Mouse (Mus musculus) embryonic facial prominence, embryonic 10.5 days (tissue): ENCODE data around the gene Car5a. TPM values are rescaled to one million over a fixed set of nuclear protein-coding genes. Genes with fewer than 3 reads are reported as not detected.

ENCODE experiments used
- DNase-seq: peaks from one replicate; pipeline ENCODE4 v3.0.0-alpha.2; 2017; ENCODE audit warnings: low spot score
- H3K27ac ChIP-seq: fragments of 300-500 bp; sonication (generic); replicated peaks from 2 replicates; pipeline ENCODE4 v1.5.1; 2016; ENCODE audit warnings: mild to moderate bottlenecking
- H3K27me3 ChIP-seq: fragments of 300-500 bp; sonication (generic); replicated peaks from 2 replicates; pipeline ENCODE4 v1.6.1; 2016; ENCODE audit warnings: low read depth, mild to moderate bottlenecking; ENCODE audit not compliant: poor library complexity, severe bottlenecking
- H3K36me3 ChIP-seq: fragments of 300-500 bp; sonication (generic); replicated peaks from 2 replicates; pipeline ENCODE4 v1.6.1; 2016; ENCODE audit warnings: mild to moderate bottlenecking, moderate library complexity
- H3K4me1 ChIP-seq: fragments of 300-500 bp; sonication (generic); 2 replicates; pipeline ENCODE4 v1.6.1; 2016
- H3K4me3 ChIP-seq: fragments of 300-500 bp; sonication (generic); 2 replicates; pipeline ENCODE4 v1.5.1; 2016; ENCODE audit warnings: mild to moderate bottlenecking, moderate library complexity
- H3K9me3 ChIP-seq: fragments of 300-500 bp; sonication (generic); 2 replicates; pipeline ENCODE4 v1.6.1; 2016; ENCODE audit warnings: mild to moderate bottlenecking
- WGBS: fragments of 180-500 bp; shearing (Covaris S2); methylation state at CpG from one replicate; pipeline ENCODE4 v1.1.7; 2016; 5-methylcytosine and 5-hydroxymethylcytosine counted together
- polyA plus RNA-seq: library from polyadenylated mRNA; unstranded; fragments of >200 nt; fragmentation: Nextera tagmentation; extraction: Ambion mirVana; gene quantifications from 2 replicates; pipeline ENCODE4 v1.2.1, GENCODE M21; 2016

The Car5a gene
- polyA plus RNA-seq, 1 experiment from 2014 or later: not detected

GRCm38 (mm10) chr8:121938732-121939131 lies 6.0 kb downstream of the Car5a start:
- 86% methylated on average over 7 of the region's 7 CpGs for WGBS
- Histone ChIP-seq H3K27me3 (no peaks in the 10 kb centered on the region), H3K27ac (no peak overlapping the region), H3K4me3 (no peak overlapping the region), H3K36me3 (no peaks in the 10 kb centered on the region), H3K4me1 (peaks cover 17% of the 10 kb centered on the region), H3K9me3 (no peaks in the 10 kb centered on the region)
- DNase-seq: no peak

- Histone ChIP-seq H3K4me3 (no peak overlapping the region), H3K27ac (no peak overlapping the region), H3K4me1 (peaks cover 15% of the 10 kb centered on the region), H3K36me3 (no peaks in the 10 kb centered on the region), H3K9me3 (no peaks in the 10 kb centered on the region), H3K27me3 (no peaks in the 10 kb centered on the region)
- 79% methylated on average over 14 of the region's 14 CpGs for WGBS
- DNase-seq: no peak
Measured at GRCm38 (mm10) chr8:121936391-121936790, 8.3 kb downstream of the Car5a start.

GRCm38 (mm10) chr8:121935341-121936294 lies 9.1 kb downstream of the Car5a start:
- Histone ChIP-seq H3K9me3 (no peaks in the 10 kb centered on the region), H3K4me1 (peaks cover 15% of the 10 kb centered on the region), H3K36me3 (no peaks in the 10 kb centered on the region), H3K27ac (peak overlapping the region; percentile 52), H3K4me3 (no peak overlapping the region), H3K27me3 (no peaks in the 10 kb centered on the region)
- WGBS: 56% methylated on average over 12 of the region's 12 CpGs
- peak; percentile 30 for DNase-seq

GRCm38 (mm10) chr8:121934923-121935322 lies 9.8 kb downstream of the Car5a start:
- H3K4me3 ChIP-seq: no peak overlapping the region
- H3K27me3 ChIP-seq: no peaks in the 10 kb centered on the region
- no peaks in the 10 kb centered on the region for H3K36me3 ChIP-seq
- no peak for DNase-seq
- peaks cover 15% of the 10 kb centered on the region for H3K4me1 ChIP-seq
- H3K9me3 ChIP-seq: no peaks in the 10 kb centered on the region
- peak overlapping the region; percentile 52; the same call in 1 of the 2 replicates for H3K27ac ChIP-seq

- Histone ChIP-seq H3K27ac (no peak overlapping the region), H3K4me1 (peaks cover 15% of the 10 kb centered on the region), H3K36me3 (no peaks in the 10 kb centered on the region), H3K4me3 (no peak overlapping the region), H3K9me3 (no peaks in the 10 kb centered on the region), H3K27me3 (no peaks in the 10 kb centered on the region)
- DNase-seq: peak; percentile 42
- WGBS: 33% methylated on average over 4 of the region's 4 CpGs
Measured at GRCm38 (mm10) chr8:121934506-121934905, 10.2 kb downstream of the Car5a start.

- H3K4me3 ChIP-seq: no peak overlapping the region
- no peaks in the 10 kb centered on the region for H3K9me3 ChIP-seq
- H3K27ac ChIP-seq: no peak overlapping the region
- no peaks in the 10 kb centered on the region for H3K36me3 ChIP-seq
- 84% methylated on average over 14 of the region's 14 CpGs for WGBS
- peaks cover 15% of the 10 kb centered on the region for H3K4me1 ChIP-seq
- DNase-seq: no peak
- no peaks in the 10 kb centered on the region for H3K27me3 ChIP-seq
Measured at GRCm38 (mm10) chr8:121932668-121933520, 11.8 kb downstream of the Car5a start.

- H3K4me1 ChIP-seq: peaks cover 15% of the 10 kb centered on the region
- 77% methylated on average over 12 of the region's 12 CpGs for whole genome bisulfite sequencing
- no peaks in the 10 kb centered on the region for H3K9me3 ChIP-seq
- H3K4me3 ChIP-seq: no peak overlapping the region
- no peak for DNase-seq
- no peaks in the 10 kb centered on the region for H3K36me3 ChIP-seq
- H3K27me3 ChIP-seq: no peaks in the 10 kb centered on the region
- no peak overlapping the region for H3K27ac ChIP-seq
Measured at GRCm38 (mm10) chr8:121932026-121932667, 12.6 kb downstream of the Car5a start.

- WGBS: 79% methylated on average over 7 of the region's 7 CpGs
- no peaks in the 10 kb centered on the region for H3K27me3 ChIP-seq
- peaks cover 15% of the 10 kb centered on the region for H3K4me1 ChIP-seq
- DNase-seq: no peak
- H3K36me3 ChIP-seq: no peaks in the 10 kb centered on the region
- H3K9me3 ChIP-seq: no peaks in the 10 kb centered on the region
- no peak overlapping the region for H3K4me3 ChIP-seq
- no peak overlapping the region for H3K27ac ChIP-seq
Measured at GRCm38 (mm10) chr8:121931571-121931970, 13.1 kb downstream of the Car5a start.

GRCm38 (mm10) chr8:121930047-121930446 lies 14.7 kb downstream of the Car5a start:
- WGBS: 87% methylated on average over 4 of the region's 4 CpGs
- Histone ChIP-seq H3K9me3 (no peaks in the 10 kb centered on the region), H3K27me3 (no peaks in the 10 kb centered on the region), H3K27ac (no peak overlapping the region), H3K4me3 (no peak overlapping the region), H3K36me3 (no peaks in the 10 kb centered on the region), H3K4me1 (peaks cover 5% of the 10 kb centered on the region; the same call in 1 of the 2 replicates)
- DNase-seq: no peak

GRCm38 (mm10) chr8:121927316-121927715 lies 17.4 kb downstream of the Car5a start:
- Histone ChIP-seq H3K36me3 (no peaks in the 10 kb centered on the region), H3K4me3 (no peak overlapping the region), H3K27ac (no peak overlapping the region), H3K9me3 (no peaks in the 10 kb centered on the region), H3K4me1 (peaks cover 4% of the 10 kb centered on the region; the same call in 1 of the 2 replicates), H3K27me3 (no peaks in the 10 kb centered on the region)
- WGBS: 47% methylated on average over 8 of the region's 8 CpGs
- DNase-seq: peak; percentile 34

GRCm38 (mm10) chr8:121926266-121926665 lies 18.4 kb downstream of the Car5a start:
- H3K27me3 ChIP-seq: no peaks in the 10 kb centered on the region
- no peaks in the 10 kb centered on the region for H3K9me3 ChIP-seq
- H3K27ac ChIP-seq: no peak overlapping the region
- H3K4me3 ChIP-seq: no peak overlapping the region
- 68% methylated on average over 8 of the region's 8 CpGs for WGBS
- DNase-seq: no peak
- H3K36me3 ChIP-seq: no peaks in the 10 kb centered on the region
- peaks cover 15% of the 10 kb centered on the region for H3K4me1 ChIP-seq

GRCm38 (mm10) chr8:121925624-121926023 lies 19.1 kb downstream of the Car5a start:
- WGBS: 35% methylated on average over 10 of the region's 10 CpGs
- H3K4me3 ChIP-seq: no peak overlapping the region
- H3K27ac ChIP-seq: no peak overlapping the region
- no peaks in the 10 kb centered on the region for H3K36me3 ChIP-seq
- DNase-seq: peak; percentile 86
- H3K9me3 ChIP-seq: no peaks in the 10 kb centered on the region
- H3K4me1 ChIP-seq: peaks cover 16% of the 10 kb centered on the region
- no peaks in the 10 kb centered on the region for H3K27me3 ChIP-seq
